ENCODE assay signal across 8 mouse cellular contexts in genomic region chr4:46452855-46453719, GRCm38 (mm10). TPM values are rescaled to one million over a fixed set of nuclear protein-coding genes. Genes with fewer than 3 reads are reported as not detected.
DNase-seq lines count a peak whose midpoint lies in the region; ATAC-seq and TF ChIP-seq lines count a peak whose summit lies in the region.

No protein-coding gene starts in this region.

- H3K27me3 ChIP-seq in spleen, adult 2 months (ENCODE audit: control insufficient read depth, insufficient read depth, low read length) = no peaks in the 10 kb centered on the region
- H3K27me3 ChIP-seq in limb, embryonic 14.5 days (ENCODE audit: control insufficient read depth, insufficient read depth, low read length) = no peaks in the 10 kb centered on the region

- DNase-seq in cerebellum, adult 11-12 months = peak; percentile 40
- no peak for DNase-seq in spleen, adult 2 months (ENCODE audit: low read depth in 1 of 2, low spot score in 2 of 2)
- DNase-seq in spleen, postnatal 10 days (ENCODE audit: low spot score in 2 of 2) = no peak
- no peak for DNase-seq in limb, embryonic 14.5 days (ENCODE audit: low spot score)
- DNase-seq in thymus, postnatal 25 days = peak; percentile 31
- no peak for DNase-seq in ovary, postnatal 36 days (ENCODE audit: low spot score)
- no peak for DNase-seq in right cerebral cortex, postnatal 14 days

- no peak for TF ChIP-seq CTCF in spleen, adult 2 months (IDR thresholded peaks at IDR 0.05; ENCODE audit: extremely low read depth, insufficient read depth, insufficient read length, insufficient replicate concordance)

- no peak for ATAC-seq in cerebellum, adult (ENCODE audit: insufficient number of reproducible peaks, low FRiP score, low TSS enrichment)
- no peak for ATAC-seq in limb, embryonic 14.5 days (ENCODE audit: low FRiP score, low read depth)

- H3K27ac ChIP-seq in spleen, adult 2 months (ENCODE audit: insufficient read depth, low read length) = peak overlapping the region; percentile 98
- peak overlapping the region; percentile 100 for H3K27ac ChIP-seq in limb, embryonic 14.5 days (replicated peaks; ENCODE audit: low read depth, low read length)

- WGBS in spleen, adult 2 months = 22% methylated on average over 13 of the region's 13 CpGs
- WGBS in limb, embryonic 14.5 days = 30% methylated on average over 13 of the region's 13 CpGs

- peak overlapping the region; percentile 99 for H3K9ac ChIP-seq in limb, embryonic 14.5 days (ENCODE audit: low read depth, low read length, severe bottlenecking)

- no peaks in the 10 kb centered on the region for H3K36me3 ChIP-seq in spleen, adult 2 months (ENCODE audit: control insufficient read depth, insufficient read depth, low read length)
- no peaks in the 10 kb centered on the region; the same call in 1 of the 2 replicates for H3K36me3 ChIP-seq in limb, embryonic 14.5 days (ENCODE audit: control insufficient read depth, insufficient read depth, low read length)

- no peak for TF ChIP-seq POLR2A in spleen, adult 2 months (IDR thresholded peaks at IDR 0.05; ENCODE audit: low read depth, low read length)
- TF ChIP-seq POLR2A in limb, embryonic 14.5 days (IDR thresholded peaks at IDR 0.05; ENCODE audit: borderline replicate concordance, extremely low read depth, insufficient read depth, insufficient read length) = no peak

- H3K4me1 ChIP-seq in spleen, adult 2 months (ENCODE audit: control insufficient read depth, insufficient read depth, insufficient read length) = peaks cover 20% of the 10 kb centered on the region; the same call in 1 of the 2 replicates
- H3K4me1 ChIP-seq in limb, embryonic 14.5 days (ENCODE audit: control insufficient read depth, insufficient read depth, low read length) = peaks cover 17% of the 10 kb centered on the region

- no peaks in the 10 kb centered on the region for H3K9me3 ChIP-seq in limb, embryonic 14.5 days (ENCODE audit: control insufficient read depth, low read length)

- peak overlapping the region; percentile 86 for H3K4me3 ChIP-seq in spleen, adult 2 months (ENCODE audit: extremely low read depth, insufficient read depth, insufficient read length)
- peak overlapping the region; percentile 89 for H3K4me3 ChIP-seq in limb, embryonic 14.5 days (replicated peaks; ENCODE audit: low read length)

- H3K4me2 ChIP-seq in limb, embryonic 14.5 days (replicated peaks; ENCODE audit: low read depth, low read length, severe bottlenecking) = peak overlapping the region; percentile 77

RNA-seq across cellular contexts. Expression of gene Anp32b, which starts 2.4 kb away (rescaled TPM):
- polyA plus RNA-seq in spleen, adult 2 months (2012; rRNA removed) = 19.1 and 26.6 TPM in 2 replicates
- polyA plus RNA-seq in limb, embryonic 14.5 days (2012; rRNA removed) = 79.2 and 159 TPM in 2 replicates
- polyA plus RNA-seq in limb, embryonic 14.5 days (2014; fragmentation: Nextera tagmentation; extraction: Ambion mirVana) = 245 and 249 TPM in 2 replicates

RNA-seq across cellular contexts. Expression of gene Nans, which starts 36.0 kb away (rescaled TPM):
- polyA plus RNA-seq in spleen, adult 2 months (2012; rRNA removed) = 19.7 and 22.6 TPM in 2 replicates
- 75.9 and 82.4 TPM in 2 replicates for polyA plus RNA-seq in limb, embryonic 14.5 days (2012; rRNA removed)
- polyA plus RNA-seq in limb, embryonic 14.5 days (2014; fragmentation: Nextera tagmentation; extraction: Ambion mirVana) = 84.1 and 84.5 TPM in 2 replicates

RNA-seq across cellular contexts. Expression of gene Hemgn, which starts 39.8 kb away (rescaled TPM):
- polyA plus RNA-seq in spleen, adult 2 months (2012; rRNA removed) = 8.6 and 9.8 TPM in 2 replicates
- polyA plus RNA-seq in limb, embryonic 14.5 days (2012; rRNA removed) = 0.41 and 0.60 TPM in 2 replicates
- 0.45 and 0.80 TPM in 2 replicates for polyA plus RNA-seq in limb, embryonic 14.5 days (2014; fragmentation: Nextera tagmentation; extraction: Ambion mirVana)

Comparison
In these comparisons a context has a peak if more than half of its experiments do, and no peak if none do; other contexts are left out.
1. DNase-seq: peak in cerebellum, adult 11-12 months (single experiment) and thymus, postnatal 25 days (single experiment); none in spleen, adult 2 months (0 of 2), spleen, postnatal 10 days (0 of 2), limb, embryonic 14.5 days (single experiment), ovary, postnatal 36 days (single experiment) and right cerebral cortex, postnatal 14 days (single experiment).